9 mouse cellular contexts compared by ENCODE assay signal in genomic region chr9:56507682-56508061, GRCm38 (mm10).
DNase-seq lines count a peak whose midpoint lies in the region; ATAC-seq and TF ChIP-seq lines count a peak whose summit lies in the region.
"Had no signal": no experiment of that assay in that cellular context is flagged by ENCODE, and none has a peak within 500 bp of the region (broad histone marks: within the 10 kb centered on the region; RNA-seq: fewer than 3 reads in every experiment).

No protein-coding gene starts in this region.

- 47% methylated on average over 4 of the region's 4 CpGs for WGBS in heart, embryonic 15.5 days
- WGBS in embryonic facial prominence, embryonic 10.5 days: 62% methylated on average over 4 of the region's 4 CpGs
- 48% methylated on average over 4 of the region's 4 CpGs for WGBS in intestine, postnatal 0 days
- 50% methylated on average over 4 of the region's 4 CpGs for WGBS in midbrain, postnatal 0 days

- no peak for TF ChIP-seq CTCF in intestine, postnatal 0 days (IDR thresholded peaks at IDR 0.05; ENCODE audit: low read depth)
- no peak for TF ChIP-seq CTCF in midbrain, postnatal 0 days (IDR thresholded peaks at IDR 0.05)

- H3K27me3 ChIP-seq in heart, embryonic 15.5 days: no peaks in the 10 kb centered on the region
- H3K27me3 ChIP-seq in embryonic facial prominence, embryonic 10.5 days (replicated peaks; ENCODE audit: low read depth, poor library complexity, severe bottlenecking): peaks cover 15% of the 10 kb centered on the region
- H3K27me3 ChIP-seq in intestine, postnatal 0 days (replicated peaks; ENCODE audit: control insufficient read depth, insufficient read depth, low read length): no peaks in the 10 kb centered on the region
- H3K27me3 ChIP-seq in midbrain, postnatal 0 days (ENCODE audit: insufficient read depth, low read length): no peaks in the 10 kb centered on the region
- H3K27me3 ChIP-seq: Patski had no signal

- DNase-seq in heart, adult 8-10 months (ENCODE audit: low spot score): no peak
- DNase-seq in embryonic facial prominence, embryonic 10.5 days (ENCODE audit: low spot score): no peak
- no peak for DNase-seq in midbrain, postnatal 0 days (ENCODE audit: low spot score)
- no peak for DNase-seq in cerebellum, postnatal 25 days
- DNase-seq in cerebellum, adult 11 months: no peak

- no peaks in the 10 kb centered on the region for H3K9me3 ChIP-seq in heart, embryonic 15.5 days (replicated peaks)
- no peaks in the 10 kb centered on the region for H3K9me3 ChIP-seq in embryonic facial prominence, embryonic 10.5 days
- no peaks in the 10 kb centered on the region for H3K9me3 ChIP-seq in intestine, postnatal 0 days (ENCODE audit: control insufficient read depth)
- H3K9me3 ChIP-seq in midbrain, postnatal 0 days (ENCODE audit: low read length): no peaks in the 10 kb centered on the region

- no peak for ATAC-seq in heart, embryonic 15.5 days (replicated peaks; ENCODE audit: insufficient number of reproducible peaks, insufficient read depth, low FRiP score, low read depth)
- no peak for ATAC-seq in intestine, postnatal 0 days
- no peak for ATAC-seq in midbrain, postnatal 0 days (ENCODE audit: low FRiP score)
- ATAC-seq in monocyte, adult 5-6 weeks (replicated peaks; ENCODE audit: insufficient number of reproducible peaks, low FRiP score, low TSS enrichment, poor library complexity, severe bottlenecking): no peak
- ATAC-seq: Patski had no signal

- peak overlapping the region; percentile 100 for H3K27ac ChIP-seq in heart, embryonic 15.5 days
- peak overlapping the region; percentile 92 for H3K27ac ChIP-seq in embryonic facial prominence, embryonic 10.5 days (replicated peaks)
- peak overlapping the region; percentile 88; the same call in 1 of the 2 replicates for H3K27ac ChIP-seq in intestine, postnatal 0 days (ENCODE audit: low read depth, low read length)
- H3K27ac ChIP-seq in midbrain, postnatal 0 days (ENCODE audit: low read depth, low read length): peak overlapping the region; percentile 92

- H3K4me3 ChIP-seq in heart, embryonic 15.5 days: peak overlapping the region; percentile 51
- H3K4me3 ChIP-seq in embryonic facial prominence, embryonic 10.5 days: peak overlapping the region; percentile 61
- peak overlapping the region; percentile 51 for H3K4me3 ChIP-seq in intestine, postnatal 0 days (ENCODE audit: low read depth, low read length)
- H3K4me3 ChIP-seq in midbrain, postnatal 0 days (ENCODE audit: low read depth, low read length): peak overlapping the region; percentile 22; the same call in 1 of the 2 replicates

- no peaks in the 10 kb centered on the region for H3K36me3 ChIP-seq in heart, embryonic 15.5 days
- H3K36me3 ChIP-seq in embryonic facial prominence, embryonic 10.5 days (replicated peaks): no peaks in the 10 kb centered on the region
- H3K36me3 ChIP-seq in intestine, postnatal 0 days (ENCODE audit: control insufficient read depth, insufficient read depth): no peaks in the 10 kb centered on the region
- no peaks in the 10 kb centered on the region for H3K36me3 ChIP-seq in midbrain, postnatal 0 days (ENCODE audit: insufficient read depth, low read length)

- H3K9ac ChIP-seq in heart, embryonic 15.5 days: peak overlapping the region; percentile 72
- H3K9ac ChIP-seq in intestine, postnatal 0 days (ENCODE audit: low read depth, low read length): no peak overlapping the region
- peak overlapping the region; percentile 55; the same call in 1 of the 2 replicates for H3K9ac ChIP-seq in midbrain, postnatal 0 days (replicated peaks; ENCODE audit: low read length, poor library complexity, severe bottlenecking)

- peak overlapping the region; percentile 88 for H3K4me2 ChIP-seq in heart, embryonic 15.5 days
- peak overlapping the region; percentile 94 for H3K4me2 ChIP-seq in intestine, postnatal 0 days (replicated peaks; ENCODE audit: low read depth)
- H3K4me2 ChIP-seq in midbrain, postnatal 0 days (ENCODE audit: low read depth, low read length, poor library complexity, severe bottlenecking): peak overlapping the region; percentile 47

- H3K4me1 ChIP-seq in heart, embryonic 15.5 days (replicated peaks): peaks cover 66% of the 10 kb centered on the region
- H3K4me1 ChIP-seq in embryonic facial prominence, embryonic 10.5 days: peaks cover 46% of the 10 kb centered on the region
- no peaks in the 10 kb centered on the region for H3K4me1 ChIP-seq in intestine, postnatal 0 days (replicated peaks; ENCODE audit: control insufficient read depth, insufficient read depth, low read length)
- H3K4me1 ChIP-seq in midbrain, postnatal 0 days (ENCODE audit: insufficient read depth, low read length): peaks cover 23% of the 10 kb centered on the region
